Mouse (Mus musculus) mature B cell (primary cell): ENCODE results near the gene Olfr1360.

ENCODE experiments used
- in situ Hi-C: fragments of 300-500 bp; cut with MboI; formaldehyde crosslinking; loops from 2 replicates; pipeline ENCODE4 v1.14.3; 2019

Olfr1360 gene

DNA sequence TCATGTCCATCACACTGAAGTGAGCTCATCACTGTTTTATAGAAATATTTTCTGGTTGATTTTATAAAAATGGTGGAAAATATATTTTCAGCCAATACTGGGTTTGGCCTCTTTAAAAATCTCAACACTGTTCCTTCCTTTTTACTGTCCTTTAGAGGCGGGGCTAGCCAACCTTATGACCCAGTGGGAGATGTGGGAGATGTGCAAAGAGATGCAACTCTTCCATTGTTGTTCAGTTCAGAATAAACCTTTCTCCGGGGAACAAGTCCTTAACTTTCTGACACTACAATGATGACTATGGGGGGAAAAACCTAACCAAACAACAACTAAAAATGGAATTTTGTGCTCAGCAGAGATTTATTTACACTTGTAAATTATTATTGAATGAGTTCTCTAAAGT lies at the start of gene Olfr1360:
Gene Olfr1360 (minus strand): TSS at position 101 of the 400 bp plus-strand sequence.
- in situ Hi-C loops, result no loop called here

DNA sequence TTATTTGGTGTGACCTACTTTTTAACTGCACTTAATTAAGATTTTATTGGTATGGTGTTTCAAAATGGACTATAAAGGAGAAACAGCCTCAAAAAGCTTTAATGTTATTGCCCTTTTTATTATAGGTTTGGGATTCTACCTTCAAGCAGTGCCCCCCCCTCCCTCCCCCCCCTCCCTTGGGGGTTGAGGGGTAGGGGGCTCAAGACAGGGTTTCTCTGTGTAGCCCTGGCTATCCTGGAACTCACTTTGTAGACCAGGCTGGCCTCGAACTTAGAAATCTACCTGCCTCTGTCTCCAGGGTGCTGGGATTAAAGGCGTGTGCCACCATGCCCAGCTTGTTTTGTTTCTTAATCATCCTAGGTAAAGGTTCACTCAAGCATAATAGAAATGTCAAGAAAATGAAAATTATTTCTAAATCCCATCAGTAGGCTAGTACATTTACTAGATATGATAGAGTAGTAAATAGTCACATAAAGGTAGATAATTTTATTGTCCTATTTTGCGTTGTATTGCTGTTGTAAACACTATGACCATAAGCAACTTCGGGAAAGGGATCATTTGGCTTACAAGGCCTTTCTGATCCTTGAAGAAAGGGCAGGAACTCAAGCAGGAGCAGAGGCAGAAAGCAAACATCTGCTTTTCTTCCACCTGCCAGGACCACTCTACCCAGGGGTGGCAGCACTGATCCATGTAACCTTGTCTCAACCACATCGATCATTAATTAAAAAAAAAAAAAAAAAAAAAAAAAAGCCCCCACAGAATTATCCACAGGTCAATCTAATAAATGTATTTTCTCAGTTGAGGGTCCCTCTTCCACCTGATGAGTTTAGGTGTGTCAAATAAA lies 46.0 kb upstream of the Olfr1360 start:
- in situ Hi-C loops, result loop anchor here (25.0 kb wide), 1 partner anchor 311 kb away; the partner anchor contains the start of gene Zkscan3

DNA sequence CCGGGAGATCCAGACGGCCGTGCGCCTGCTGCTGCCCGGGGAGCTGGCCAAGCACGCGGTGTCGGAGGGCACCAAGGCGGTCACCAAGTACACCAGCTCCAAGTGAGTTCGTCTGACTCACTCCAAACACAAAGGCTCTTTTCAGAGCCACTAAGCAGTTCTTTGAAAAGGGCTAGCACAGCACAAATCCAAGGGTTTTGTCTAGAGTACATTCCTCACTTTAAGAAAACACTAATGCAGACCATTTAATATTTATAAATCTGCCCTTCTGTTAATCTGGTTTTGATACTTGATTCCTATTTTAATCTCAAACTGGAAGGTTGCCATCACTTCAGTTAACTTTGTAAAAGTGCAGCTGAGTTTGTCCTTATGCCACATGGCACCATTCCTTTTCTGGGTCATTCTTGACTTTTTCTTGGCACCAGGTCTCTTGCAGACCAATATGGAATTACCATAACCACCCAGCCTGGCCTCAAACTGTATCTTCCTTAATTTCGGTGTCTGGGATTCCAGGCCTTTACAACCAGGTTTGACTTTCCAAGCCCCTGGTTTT lies 45.2 kb upstream of the Olfr1360 start:
- in situ Hi-C loops, result loop anchor here (25.0 kb wide), 1 partner anchor 310 kb away; the partner anchor contains the start of gene Zkscan3

DNA sequence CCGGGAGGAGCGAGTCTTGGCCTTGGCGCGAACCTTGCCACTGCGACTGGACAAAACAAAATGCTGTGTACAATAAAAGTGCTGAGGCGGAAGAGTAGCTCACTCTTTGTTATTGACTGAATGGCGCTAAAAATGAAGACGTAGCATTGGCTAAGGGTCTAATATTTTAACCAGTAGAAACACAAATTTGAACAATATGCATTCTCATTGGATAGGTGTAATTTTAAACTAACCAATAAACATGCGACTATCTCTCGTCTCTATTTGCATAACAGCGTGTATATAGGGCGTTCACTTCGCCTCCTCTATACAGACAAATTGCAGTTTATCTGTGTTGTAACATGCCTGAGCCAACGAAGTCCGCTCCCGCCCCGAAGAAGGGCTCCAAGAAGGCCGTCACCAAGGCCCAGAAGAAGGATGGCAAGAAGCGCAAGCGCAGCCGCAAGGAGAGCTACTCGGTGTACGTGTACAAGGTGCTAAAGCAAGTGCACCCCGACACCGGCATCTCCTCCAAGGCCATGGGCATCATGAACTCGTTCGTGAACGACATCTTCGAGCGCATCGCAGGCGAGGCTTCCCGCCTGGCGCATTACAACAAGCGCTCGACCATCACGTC lies 44.7 kb upstream of the Olfr1360 start, which contains the start of gene Hist1h2bm:
Gene Hist1h2bm (plus strand): TSS at position 288 of the 616 bp plus-strand sequence.
- in situ Hi-C loops, result loop anchor here (25.0 kb wide), 1 partner anchor 310 kb away; the partner anchor contains the start of gene Zkscan3

DNA sequence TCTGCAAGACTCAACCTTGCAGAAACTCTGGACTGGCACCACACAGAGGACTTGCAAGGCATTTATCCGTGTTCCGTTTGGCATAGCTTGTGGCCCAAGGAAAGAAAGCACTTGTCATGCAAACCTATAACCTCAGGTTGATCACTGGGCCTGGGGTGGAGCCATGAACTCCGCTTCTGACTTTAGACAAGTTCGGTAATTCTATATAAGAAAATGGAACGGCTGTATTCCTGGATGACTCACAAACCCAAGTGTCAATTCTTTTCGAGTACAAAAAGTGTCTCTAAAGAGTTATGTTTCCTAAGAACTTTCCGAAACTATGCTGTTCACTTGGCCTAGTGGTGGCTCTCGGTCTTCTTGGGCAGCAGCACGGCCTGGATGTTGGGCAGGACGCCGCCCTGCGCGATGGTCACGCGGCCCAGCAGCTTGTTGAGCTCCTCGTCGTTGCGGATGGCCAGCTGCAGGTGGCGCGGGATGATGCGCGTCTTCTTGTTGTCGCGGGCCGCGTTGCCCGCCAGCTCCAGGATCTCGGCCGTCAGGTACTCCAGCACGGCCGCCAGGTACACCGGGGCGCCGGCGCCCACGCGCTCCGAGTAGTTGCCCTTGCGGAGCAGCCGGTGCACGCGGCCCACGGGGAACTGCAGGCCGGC lies 44.0 kb upstream of the Olfr1360 start:
- in situ Hi-C loops, result loop anchor here (25.0 kb wide), 1 partner anchor 309 kb away; the partner anchor contains the start of gene Zkscan3

DNA sequence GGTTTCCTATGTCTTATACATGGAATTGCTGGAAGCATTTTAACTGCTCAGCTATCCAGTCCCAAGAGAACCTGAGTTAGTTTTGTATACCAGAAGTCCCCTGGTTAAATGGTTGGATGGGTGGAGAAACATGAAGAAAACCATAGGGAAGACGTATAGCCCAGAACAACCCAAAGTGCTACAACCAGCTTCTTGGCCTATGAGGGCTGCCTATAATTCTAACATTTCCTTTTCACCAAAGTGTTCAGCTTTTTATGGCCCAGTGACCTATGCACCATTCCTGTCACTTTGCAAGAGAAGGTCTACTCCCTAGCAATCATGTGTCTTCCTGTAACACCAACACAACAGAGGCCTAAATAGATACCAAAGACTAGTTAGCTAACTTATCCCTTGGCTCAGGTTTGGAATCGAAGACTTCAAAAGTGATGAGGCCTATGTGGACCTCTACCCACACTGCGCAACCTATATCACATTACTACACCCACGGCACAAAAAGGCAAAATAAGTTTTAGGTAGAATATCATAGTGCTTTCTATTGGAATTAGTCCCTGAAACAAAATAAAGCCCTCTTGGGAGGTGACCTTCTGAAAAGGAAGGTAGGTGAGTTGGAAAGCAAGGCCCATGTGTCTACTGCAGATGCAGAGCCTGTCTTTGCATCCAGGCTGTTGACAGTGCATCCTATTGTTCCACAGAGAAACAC lies 41.3 kb upstream of the Olfr1360 start:
- in situ Hi-C loops, result loop anchor here (10.0 to 25.0 kb wide), 2 partner anchors 306 to 1716 kb away; partner anchors contain the start of gene Zkscan3

DNA sequence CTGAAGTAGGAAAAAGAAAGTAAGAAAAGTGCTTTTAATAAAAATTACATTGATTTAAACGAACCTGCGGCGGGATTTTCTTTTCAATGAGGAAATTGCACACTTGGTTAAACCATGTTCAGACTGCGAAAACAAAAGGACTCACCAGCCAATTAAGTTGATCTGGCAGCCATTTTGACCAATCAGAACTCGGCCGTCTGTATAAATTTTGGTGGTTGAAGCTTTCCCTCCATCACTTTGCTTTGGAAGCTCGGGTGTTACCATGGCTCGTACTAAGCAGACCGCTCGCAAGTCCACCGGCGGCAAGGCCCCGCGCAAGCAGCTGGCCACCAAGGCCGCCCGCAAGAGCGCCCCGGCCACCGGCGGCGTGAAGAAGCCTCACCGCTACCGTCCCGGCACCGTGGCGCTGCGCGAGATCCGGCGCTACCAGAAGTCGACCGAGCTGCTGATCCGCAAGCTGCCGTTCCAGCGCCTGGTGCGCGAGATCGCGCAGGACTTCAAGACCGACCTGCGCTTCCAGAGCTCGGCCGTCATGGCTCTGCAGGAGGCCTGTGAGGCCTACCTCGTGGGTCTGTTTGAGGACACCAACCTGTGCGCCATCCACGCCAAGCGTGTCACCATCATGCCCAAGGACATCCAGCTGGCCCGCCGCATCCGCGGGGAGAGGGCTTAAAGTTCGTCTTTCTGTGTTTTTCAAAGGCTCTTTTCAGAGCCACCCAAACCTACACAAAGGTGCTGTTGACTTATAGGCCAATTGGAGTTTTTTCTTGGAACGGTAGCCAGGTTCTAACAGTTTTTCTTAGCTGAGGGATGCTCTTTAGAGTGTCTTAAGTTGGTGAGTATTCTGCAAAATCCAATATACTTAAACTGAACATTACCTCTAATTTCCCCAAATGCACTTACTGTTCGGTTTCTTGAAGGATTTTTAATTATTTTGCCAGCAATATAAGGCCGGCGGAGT lies 40.5 kb upstream of the Olfr1360 start, which contains the start of gene Hist1h3h:
Gene Hist1h3h (plus strand): TSS at position 263 of the 961 bp plus-strand sequence.
- in situ Hi-C loops, result loop anchor here (10.0 to 25.0 kb wide), 2 partner anchors 305 to 1717 kb away; partner anchors contain the start of gene Zkscan3

DNA sequence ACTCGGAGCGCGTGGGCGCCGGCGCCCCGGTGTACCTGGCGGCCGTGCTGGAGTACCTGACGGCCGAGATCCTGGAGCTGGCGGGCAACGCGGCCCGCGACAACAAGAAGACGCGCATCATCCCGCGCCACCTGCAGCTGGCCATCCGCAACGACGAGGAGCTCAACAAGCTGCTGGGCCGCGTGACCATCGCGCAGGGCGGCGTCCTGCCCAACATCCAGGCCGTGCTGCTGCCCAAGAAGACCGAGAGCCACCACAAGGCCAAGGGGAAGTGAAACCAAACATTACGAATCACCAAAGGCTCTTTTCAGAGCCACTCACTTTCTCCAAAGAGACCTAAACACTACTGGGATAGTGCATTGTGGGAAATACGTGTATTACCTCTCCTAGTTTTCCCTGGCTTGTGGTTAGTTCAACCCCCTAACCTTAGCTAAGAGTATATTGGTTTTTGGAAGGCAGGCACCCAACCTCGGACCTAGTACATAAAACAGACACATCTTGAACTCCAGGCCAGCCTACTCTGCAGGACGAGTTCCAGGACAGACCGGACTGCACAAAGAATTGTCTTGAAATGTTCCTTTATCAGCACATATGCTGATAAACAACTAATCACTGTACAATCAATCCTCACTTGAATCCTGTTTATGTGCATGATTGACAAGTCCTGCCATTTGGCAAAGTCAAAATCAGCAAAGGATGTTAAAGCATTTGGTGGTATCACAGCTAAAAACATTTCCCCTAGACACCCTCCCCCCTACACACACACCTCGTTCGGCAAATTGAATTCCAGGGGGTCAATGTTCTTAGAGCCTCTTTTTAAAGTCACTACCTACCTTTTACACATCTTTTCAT lies 39.6 kb upstream of the Olfr1360 start:
- in situ Hi-C loops, result loop anchor here (10.0 to 25.0 kb wide), 2 partner anchors 304 to 1718 kb away; partner anchors contain the start of gene Zkscan3

DNA sequence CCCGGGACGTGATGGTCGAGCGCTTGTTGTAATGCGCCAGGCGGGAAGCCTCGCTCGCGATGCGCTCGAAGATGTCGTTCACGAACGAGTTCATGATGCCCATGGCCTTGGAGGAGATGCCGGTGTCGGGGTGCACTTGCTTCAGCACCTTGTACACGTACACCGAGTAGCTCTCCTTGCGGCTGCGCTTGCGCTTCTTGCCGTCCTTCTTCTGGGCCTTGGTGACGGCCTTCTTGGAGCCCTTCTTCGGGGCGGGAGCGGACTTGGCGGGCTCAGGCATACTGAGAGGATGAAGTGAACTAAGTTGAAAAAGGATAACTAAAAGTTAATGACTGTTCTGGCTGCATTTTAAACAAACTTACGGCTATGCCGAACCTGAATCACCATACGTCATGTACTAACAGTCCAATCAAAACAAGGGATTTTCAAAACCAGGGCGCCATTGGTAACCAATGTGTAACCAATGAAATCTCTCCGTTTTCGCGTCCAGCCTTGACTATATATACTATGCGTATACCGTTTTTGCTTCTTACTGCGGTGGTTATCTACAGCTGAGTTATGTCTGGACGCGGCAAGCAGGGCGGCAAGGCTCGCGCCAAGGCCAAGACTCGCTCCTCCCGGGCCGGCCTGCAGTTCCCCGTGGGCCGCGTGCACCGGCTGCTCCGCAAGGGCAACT lies 38.8 kb upstream of the Olfr1360 start, which contains the start of the genes Hist1h2bl and Hist1h2ai:
Gene Hist1h2bl (minus strand): TSS at position 280 of the 676 bp plus-strand sequence.
Gene Hist1h2ai (plus strand): TSS at position 559 of the 676 bp plus-strand sequence.
- in situ Hi-C loops, result loop anchor here (10.0 to 25.0 kb wide), 2 partner anchors 304 to 1719 kb away; partner anchors contain the start of gene Zkscan3

DNA sequence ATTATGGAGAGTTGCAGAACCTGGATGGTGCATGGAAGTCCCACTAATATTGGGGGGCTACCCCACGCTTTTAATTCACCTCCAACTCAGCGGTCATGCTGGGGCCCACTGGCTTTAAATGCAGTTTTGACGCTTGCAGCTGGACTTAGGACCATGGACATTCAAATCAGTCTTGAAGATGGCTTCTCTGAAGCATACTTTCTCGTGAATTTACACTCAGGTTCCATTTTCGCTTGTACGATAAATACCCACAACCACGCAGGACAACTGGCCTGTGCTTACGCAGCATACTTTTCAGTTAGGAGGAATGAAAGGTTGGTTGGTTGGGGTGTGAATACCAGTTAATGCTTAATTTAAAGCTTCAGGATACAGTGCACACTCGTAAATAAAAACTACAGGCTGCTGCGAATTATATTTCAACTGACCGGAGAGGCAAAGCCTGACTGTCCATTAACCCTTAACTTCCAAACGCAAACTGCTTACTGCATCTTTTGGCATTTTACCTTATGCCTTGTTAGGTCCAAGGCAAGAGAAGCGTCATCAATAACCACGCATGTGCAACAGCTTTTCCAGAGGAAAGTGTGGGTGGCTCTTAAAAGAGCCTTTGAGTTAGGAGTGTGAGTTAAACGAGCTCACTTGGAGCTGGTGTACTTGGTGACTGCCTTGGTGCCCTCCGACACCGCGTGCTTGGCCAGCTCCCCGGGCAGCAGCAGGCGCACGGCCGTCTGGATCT lies 38.1 kb upstream of the Olfr1360 start:
- in situ Hi-C loops, result loop anchor here (10.0 to 25.0 kb wide), 2 partner anchors 303 to 1720 kb away; partner anchors contain the start of gene Zkscan3

DNA sequence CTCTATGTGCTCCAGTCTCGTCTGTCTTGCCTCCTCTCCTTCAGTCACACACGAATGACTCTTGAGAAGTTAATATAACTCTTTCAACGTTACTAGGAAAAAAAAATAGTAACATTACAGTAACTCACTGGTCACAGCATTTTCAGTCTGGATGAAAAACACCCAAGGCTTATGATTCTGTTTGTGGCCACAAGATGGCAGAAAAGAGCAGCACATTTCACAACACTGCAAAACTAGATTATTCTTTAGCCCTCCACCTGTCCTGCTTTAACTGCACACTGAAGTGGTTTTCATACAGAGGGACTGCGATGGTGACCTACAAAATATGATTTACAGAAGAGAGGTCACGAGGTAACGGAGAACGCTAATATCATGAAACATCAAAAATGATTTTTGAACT lies 37.5 kb upstream of the Olfr1360 start:
- in situ Hi-C loops, result loop anchor here (5.0 to 25.0 kb wide), 4 partner anchors 302 to 1720 kb away; partner anchors contain the start of gene Zkscan3

DNA sequence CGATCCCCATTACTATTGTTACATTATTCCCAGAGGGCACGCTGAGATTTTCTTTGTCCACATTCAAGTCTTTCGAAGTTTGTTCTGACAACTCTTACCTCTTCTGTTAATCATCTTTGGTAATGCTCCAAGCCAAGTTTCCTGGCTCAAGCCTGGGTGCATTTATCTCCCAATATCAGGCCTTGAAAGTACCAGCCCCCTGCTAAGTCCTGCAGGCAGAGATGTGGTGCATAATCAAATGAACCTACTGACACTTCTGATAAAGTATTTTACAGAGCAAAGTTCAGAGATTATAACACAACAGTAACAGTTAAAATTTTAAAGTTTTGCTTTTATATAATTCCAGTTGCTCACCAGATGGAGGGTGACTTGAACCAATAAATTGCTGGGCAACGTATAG lies 34.5 kb upstream of the Olfr1360 start:
- in situ Hi-C loops, result loop anchor here (5.0 to 25.0 kb wide), 4 partner anchors 299 to 1723 kb away; partner anchors contain the start of gene Zkscan3

DNA sequence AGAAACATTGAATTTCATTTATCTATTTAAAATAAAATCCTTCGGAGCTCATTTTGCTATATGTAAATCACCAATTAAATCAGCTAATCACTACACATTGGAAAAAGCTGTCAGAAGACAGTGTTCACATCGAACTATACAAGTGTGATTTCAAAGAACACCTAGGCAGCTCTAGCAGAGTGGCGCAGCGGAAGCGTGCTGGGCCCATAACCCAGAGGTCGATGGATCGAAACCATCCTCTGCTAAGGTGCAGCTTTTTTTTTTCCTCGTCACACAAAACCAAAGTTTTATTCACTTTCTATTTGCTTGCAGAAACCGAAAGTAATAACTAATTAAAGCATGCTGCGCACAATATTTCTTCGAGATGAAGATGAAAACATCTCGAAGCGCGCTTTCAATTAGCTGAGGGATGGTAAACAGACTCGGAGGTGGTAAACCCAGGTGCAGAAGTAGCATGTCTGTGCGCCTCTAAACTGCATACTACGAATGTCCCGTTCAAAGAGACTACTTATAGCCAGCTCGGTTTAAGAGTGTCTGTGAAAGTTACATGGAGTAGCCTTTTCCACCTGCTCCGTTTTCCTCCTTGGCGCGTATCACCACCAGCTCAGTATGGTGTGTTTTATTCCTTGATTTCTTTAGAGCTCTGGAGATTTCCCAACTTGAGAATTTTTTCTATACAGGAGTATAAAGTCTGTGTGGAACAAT lies 33.8 kb upstream of the Olfr1360 start:
- in situ Hi-C loops, result loop anchor here (5.0 to 25.0 kb wide), 4 partner anchors 299 to 1724 kb away; partner anchors contain the start of gene Zkscan3

DNA sequence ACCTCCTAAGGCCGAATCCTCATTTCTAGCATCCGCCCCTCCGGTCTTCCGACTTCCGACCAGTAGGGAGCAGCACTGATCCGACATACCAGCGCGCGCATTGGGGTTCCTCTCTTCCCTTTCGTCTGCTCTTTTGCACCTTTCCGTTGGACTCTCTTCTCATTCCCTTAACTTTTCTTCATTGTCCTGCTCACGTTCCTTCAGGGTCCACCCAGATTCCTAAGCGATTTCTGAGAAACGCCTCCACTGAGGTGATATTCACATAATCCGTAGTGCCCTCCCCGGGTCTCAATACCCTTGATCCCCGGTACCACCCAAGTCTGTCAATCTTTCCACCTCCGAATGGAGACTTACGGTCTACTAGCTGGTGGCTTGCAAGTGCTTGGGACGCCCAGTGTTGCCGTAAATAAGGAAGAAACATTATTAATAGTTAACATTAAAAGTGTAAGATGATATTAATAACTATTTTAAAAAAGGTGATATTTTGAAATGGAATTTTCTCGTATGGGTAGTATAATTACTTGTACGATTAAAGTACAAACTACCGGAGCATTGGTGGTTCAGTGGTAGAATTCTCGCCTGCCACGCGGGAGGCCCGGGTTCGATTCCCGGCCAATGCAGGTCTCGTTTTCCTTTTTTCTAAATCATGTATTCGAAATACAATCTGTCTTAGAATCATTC lies 33.0 kb upstream of the Olfr1360 start:
- in situ Hi-C loops, result loop anchor here (5.0 to 25.0 kb wide), 4 partner anchors 298 to 1725 kb away; partner anchors contain the start of gene Zkscan3

DNA sequence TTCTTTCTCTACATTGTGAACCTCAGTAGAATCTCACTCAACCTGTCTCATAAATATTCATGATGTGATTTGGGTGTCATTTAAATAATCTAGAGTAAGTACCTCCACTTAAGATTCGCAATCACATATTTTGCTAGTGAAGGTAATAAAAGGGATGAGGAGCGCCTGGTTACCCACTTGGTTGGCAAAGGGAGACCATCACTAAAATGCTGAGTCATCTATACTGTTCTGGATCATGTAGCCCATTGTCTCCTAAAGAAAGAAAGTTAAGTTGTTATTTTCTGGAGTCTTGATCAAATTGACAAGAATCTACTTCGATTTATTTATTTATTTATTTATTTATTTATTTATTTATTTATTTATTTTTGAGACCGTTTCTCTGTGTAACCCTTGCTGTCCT lies 29.5 kb upstream of the Olfr1360 start:
- in situ Hi-C loops, result loop anchor here (25.0 kb wide), 1 partner anchor 294 kb away; the partner anchor contains the start of gene Zkscan3
